Mouse (Mus musculus): ENCODE data around the gene Ppp1r3e.
A peak's percentile ranks its signal among the peaks of the same experiment; 100 is the strongest.

Gene Ppp1r3e

GRCm38 (mm10) chr14:54876539-54877047 lies 757 bp downstream of the Ppp1r3e start:
- DNase-seq, result peak; percentile 94

- no peak for DNase-seq
Observed at GRCm38 (mm10) chr14:54875844-54876538, 1.4 kb downstream of the Ppp1r3e start.

- no peak for DNase-seq
Observed at GRCm38 (mm10) chr14:54874165-54874564, 3.2 kb downstream of the Ppp1r3e start.

DNA sequence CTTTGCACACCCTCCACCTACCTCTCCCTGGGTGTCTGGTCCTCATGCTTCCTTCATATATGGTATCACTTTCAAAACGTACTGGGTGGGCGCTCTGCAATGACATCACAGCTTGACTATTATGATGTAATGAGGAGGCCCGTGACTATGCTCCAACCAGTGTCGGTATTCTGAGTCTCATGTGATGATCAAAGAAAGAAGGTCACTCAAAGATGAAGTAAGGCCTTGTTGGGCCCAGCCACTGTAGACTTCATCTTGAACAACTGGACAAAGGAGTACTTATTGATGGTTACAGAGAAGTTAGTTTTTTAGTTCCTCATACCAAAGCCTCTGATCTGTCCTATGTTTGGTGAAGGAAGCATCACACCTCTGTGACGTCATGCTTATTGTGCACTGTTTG lies 6.5 kb downstream of the Ppp1r3e start, which contains the start of gene Homez:
Gene Homez (minus strand): TSS at position 101 of the 400 bp plus-strand sequence.
- no peak for DNase-seq

- no peak for DNase-seq
Observed at GRCm38 (mm10) chr14:54868026-54868425, 9.3 kb downstream of the Ppp1r3e start.

GRCm38 (mm10) chr14:54866936-54867335 lies 10.4 kb downstream of the Ppp1r3e start:
- no peak for DNase-seq

GRCm38 (mm10) chr14:54866268-54866667 lies 11.1 kb downstream of the Ppp1r3e start:
- no peak for DNase-seq

DNA sequence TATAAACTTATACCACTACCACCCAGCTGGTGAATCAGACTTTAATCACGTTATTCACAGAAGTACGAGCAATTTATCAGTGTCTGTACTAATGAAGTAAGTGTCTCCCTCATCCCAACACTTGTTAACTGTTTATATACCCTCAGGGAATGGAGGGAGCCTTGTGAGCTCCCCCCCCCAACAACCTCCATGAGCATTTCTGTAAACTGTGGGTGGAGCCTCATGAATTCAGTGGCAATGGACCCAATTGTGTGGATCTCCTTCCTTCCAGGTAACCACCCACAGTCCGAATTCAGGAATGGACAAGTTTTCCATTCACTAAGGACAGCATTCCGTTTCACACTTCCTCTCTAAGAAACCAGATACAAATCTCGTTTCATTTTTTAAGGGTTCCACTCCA lies 11.7 kb downstream of the Ppp1r3e start:
- no peak for DNase-seq

GRCm38 (mm10) chr14:54864313-54865036 lies 12.9 kb downstream of the Ppp1r3e start:
- DNase-seq, result no peak

DNA sequence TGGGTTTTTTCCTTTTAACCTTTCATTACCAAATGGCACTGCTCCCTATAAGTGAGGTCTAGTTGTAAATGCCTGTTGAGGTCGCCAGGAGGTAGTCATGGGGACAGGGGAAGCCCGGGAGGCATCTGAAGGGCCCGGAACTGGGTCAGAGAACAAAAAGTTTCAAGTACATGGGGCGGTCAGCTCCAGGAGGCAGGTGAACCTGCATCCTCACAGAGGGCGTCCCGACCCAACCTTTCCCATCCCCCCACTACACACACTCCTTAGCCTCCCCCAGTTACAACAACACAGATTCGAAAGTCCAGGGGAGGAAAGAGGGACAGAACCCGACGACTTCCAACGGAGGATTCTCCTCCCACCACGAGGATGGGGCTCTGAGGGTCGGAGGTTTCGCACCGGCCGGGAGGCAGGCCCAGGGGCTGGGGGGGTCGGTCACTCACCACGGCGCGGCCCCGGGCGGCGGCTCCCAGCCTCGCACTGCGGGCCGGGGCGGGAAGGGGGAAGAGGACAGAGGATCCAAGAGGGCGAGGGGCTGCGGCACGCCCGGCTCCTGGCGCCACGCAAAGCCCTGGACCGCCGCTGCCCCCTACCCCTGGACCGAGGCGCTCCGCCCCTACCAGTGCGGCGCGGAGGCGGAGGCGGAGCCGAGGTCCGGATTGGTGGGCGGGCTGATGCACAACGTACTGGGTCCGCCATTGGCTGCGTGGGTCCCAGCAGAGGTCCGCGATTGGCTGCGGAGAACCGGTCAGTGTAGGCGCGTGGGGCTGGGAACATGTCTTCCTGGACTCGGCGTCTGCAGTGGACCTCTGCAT lies 13.6 kb downstream of the Ppp1r3e start:
- peak; percentile 93 for DNase-seq

DNA sequence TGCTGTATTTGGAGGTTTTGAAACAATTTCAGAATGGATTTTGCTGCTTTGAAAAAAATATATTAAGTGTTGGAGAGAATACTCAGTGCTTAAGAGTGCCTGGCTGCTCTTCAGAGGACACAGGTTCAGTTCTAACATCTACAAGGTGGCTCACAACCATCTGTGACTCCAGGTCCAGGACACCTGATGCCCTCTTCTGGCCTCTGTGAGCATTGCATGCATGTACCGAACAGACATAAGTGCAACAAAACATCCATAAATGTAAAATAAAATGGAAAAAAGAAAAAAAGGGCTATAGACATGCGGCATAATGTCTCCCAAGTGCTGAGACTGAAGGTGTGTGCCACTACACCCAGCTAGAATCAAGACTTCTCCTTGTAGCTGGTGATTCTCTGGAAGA lies 16.8 kb downstream of the Ppp1r3e start:
- no peak for DNase-seq

GRCm38 (mm10) chr14:54857891-54858290 lies 19.5 kb downstream of the Ppp1r3e start:
- DNase-seq, result no peak

GRCm38 (mm10) chr14:54856703-54857102 lies 20.6 kb downstream of the Ppp1r3e start:
- no peak for DNase-seq

DNA sequence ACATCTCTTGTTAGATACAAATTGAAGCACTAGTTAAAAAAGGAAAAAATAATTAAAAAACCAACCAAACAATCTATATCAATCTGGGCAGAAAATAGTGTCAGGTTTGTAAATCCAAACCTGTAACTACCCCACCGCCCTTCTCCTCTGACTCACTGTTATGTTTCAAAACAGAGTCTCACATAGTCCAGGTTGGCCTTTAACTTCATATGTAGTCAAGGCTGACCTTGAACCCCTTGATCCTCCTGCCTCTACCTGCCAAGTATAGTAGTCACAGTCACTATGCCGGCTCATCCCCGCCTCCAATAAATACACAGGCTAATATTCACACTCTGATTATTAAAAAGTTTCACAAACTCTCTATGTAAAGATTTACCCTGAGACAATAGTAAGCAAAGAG lies 21.6 kb downstream of the Ppp1r3e start:
- DNase-seq, result no peak

- peak; percentile 7 for DNase-seq
Observed at GRCm38 (mm10) chr14:54843461-54843860, 33.9 kb downstream of the Ppp1r3e start.

GRCm38 (mm10) chr14:54823716-54824115 lies 53.6 kb downstream of the Ppp1r3e start:
- DNase-seq, result no peak
